Mouse (Mus musculus) heart, postnatal 36 days (tissue): ENCODE data around the gene Terf2. TPM values are rescaled to one million over a fixed set of nuclear protein-coding genes. Genes with fewer than 3 reads are reported as not detected.

Source experiments
- DNase-seq, 2 experiments: peaks; one replicate each; pipeline ENCODE4 v3.0.0; 2021 to 2022
- intact Hi-C: fragments of 180-260 bp; cut with DNase I; formaldehyde crosslinking; loops from one replicate; pipeline ENCODE4 v1.15.1; 2025
- total RNA-seq, 2 experiments: library from RNA; stranded (reverse); gene quantifications; 2 replicates each; pipeline ENCODE4 v1.2.3; 2021

Terf2 gene
- 10 to 100 TPM; 11.5 to 13.9 TPM for total RNA-seq

DNA sequence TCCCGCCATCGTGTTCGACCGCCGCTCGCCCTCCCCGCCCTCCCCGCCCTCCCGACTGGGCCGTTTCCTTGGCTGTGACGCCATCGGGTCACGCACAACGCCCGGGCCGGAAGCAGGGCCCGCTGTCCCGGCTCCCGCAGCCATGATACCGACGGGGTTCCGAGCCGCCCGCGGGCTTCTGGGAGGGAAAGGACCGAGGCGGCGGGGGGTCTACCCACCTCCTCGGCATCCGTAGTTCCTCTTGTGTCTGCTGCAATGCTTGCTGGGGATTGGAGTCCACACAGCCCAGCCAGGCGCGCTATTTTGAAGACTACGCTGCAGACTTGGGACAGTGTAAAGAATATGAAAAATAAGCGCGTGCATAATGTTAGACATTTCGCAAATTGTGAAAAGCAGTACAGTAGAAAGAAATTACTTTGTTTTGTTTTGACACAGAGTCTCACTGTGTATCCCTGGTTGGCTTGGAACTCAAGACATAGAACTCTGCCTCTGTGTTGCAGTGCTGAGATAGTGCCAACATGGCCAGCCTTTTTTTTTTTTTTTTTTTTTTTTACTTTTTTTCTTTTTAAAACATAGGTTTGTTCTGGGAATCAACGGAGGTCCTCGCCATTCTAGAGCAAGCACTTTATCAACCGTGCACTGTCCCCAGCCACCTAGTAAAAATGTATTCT lies at the start of gene Terf2:
TSS of gene Terf2 (minus strand) at position 182 of the 671 bp plus-strand sequence.
- intact Hi-C loops: loop anchor here (1.0 kb wide), 1 partner anchor 40 kb away; the partner anchor contains the start of genes Cog8 and Nip7
- peak; percentile 90 for DNase-seq

DNA sequence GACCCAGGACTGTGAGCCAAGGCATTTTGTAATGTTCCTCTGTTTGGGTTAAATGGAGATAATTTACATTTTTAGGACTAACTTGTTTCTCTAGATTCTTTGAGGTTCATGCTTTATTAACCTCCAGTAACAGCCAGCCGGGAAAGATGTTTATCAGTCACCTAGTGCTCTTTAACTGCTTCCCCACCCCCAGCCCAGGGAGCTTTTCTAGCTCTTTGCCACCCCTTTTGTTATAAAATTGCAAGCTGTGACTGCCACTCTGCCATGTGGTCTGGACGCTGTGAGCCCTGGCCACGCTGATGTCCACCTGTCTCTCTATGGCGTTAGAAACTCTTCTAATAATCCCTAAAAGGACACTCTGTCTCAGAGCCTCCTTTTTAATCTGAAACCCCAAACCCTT lies 47.2 kb upstream of the Terf2 start:
- intact Hi-C loops: no loop called here
- DNase-seq: no peak

DNA sequence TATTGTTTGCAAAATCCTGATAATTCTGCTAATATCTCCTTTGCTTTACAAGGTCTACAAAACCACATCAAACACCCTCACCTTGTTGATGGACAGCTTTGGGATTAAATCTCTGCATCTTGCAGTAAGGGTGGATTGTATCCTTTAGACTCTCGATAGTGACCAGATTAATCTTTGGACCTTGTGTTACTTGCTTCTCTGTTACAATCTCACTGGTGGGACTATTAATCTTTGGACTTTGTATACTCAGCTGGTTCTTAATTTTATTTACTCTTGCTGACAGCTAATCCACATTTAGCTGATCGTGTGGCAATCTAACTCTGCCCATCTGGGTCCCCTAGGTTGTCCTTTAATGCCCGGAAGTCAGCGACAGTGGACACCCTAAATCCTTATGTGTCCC lies 46.2 kb upstream of the Terf2 start:
- intact Hi-C loops: no loop called here
- DNase-seq: no peak

- peak; percentile 35 to 52 for DNase-seq
- intact Hi-C loops: no loop called here
Observed at GRCm38 (mm10) chr8:107139704-107140470, 43.5 kb upstream of the Terf2 start.

- intact Hi-C loops: no loop called here
Observed at GRCm38 (mm10) chr8:107138338-107138737, 42.0 kb upstream of the Terf2 start.

GRCm38 (mm10) chr8:107137591-107137990 lies 41.2 kb upstream of the Terf2 start:
- intact Hi-C loops: no loop called here
- no peak for DNase-seq

More at GRCm38 (mm10) chr8:107138338-107138737, 42.0 kb upstream of the Terf2 start:
- no peak for DNase-seq

- intact Hi-C loops: no loop called here
Observed at GRCm38 (mm10) chr8:107136003-107136612, 39.8 kb upstream of the Terf2 start.

DNA sequence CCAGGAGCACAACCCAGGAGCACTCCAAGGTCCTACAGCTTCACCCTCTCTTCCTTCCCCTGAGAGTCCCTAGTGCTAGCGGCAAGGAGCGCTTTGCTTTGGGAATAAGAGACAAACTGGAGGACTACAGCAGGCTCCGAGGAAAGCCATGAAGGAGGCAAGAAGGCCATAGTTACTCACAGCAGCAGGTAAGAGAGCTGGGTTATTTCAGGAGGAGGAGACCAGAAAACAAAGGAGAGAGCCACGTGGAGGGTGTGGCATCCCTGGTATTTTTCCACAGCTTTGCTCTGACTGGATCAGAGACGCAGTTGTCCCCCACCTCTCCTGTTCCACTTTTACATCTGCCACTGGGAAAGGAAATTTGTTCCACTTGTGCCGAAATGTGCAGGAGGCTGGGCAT lies 37.5 kb upstream of the Terf2 start:
- no peak for DNase-seq
- intact Hi-C loops: no loop called here

More at GRCm38 (mm10) chr8:107136003-107136612, 39.8 kb upstream of the Terf2 start:
- DNase-seq: no peak

DNA sequence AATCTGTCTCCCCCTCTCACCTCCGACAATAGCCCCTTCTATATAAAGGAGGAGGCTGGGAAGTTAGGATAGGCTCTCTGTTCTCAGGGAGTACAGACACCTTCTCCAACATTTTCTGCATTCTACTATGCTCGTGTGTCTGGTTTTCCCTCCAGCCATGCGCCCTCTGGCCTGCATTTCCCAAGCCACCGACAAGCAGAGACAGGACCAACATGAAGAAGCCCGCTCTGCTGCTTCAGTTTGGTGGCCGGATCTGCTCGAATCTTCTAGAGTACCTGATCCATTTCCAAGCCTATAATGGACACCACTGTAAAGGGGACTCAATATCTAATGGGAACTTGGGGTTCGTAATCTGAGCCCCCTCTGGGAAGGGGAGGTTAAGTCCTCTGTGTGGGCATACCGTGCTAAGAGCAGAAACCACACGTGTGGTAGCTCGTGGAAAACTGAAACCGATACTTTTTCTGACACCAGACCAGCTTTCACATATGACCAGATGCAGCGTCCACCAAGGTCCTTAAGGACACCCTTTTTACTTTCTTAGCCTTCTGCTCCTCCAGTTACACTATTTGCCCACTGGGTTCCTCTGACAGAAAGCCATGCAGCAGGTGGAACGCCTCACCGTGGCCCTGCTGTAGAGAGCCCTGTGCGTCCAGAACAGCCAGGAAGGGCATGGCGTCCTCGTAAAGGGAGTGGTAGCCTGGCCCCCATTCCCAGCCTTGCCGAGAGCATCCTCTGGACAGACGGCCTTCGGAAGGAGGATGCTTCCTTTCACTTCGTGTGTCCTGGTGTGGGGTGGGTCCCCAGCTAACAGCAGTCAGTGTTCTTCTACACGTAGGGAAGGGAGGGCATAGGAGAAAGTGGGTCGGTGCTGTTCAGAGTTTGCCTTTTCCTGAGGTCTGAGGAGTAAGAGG lies 36.5 kb upstream of the Terf2 start:
- intact Hi-C loops: no loop called here
- DNase-seq: no peak

DNA sequence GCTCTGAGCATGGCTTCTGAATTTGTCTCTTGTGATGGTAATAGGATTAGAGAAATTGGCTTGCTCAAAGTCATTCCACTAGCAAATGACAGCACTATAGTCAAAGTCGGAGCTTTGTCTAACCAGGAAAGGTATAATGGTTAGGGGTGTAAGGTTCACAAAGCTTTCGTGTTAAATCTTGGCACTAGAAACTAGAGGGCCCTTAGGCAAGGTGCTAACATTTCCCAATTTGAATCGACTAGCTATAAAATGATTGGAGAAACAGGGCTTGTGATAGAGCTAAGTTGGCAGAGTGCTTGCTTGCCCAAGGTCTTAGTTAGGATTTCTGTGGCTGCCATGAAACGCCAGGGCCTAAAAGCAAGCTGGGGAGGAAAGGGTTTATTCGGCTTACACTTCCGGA lies 33.7 kb upstream of the Terf2 start:
- intact Hi-C loops: no loop called here
- no peak for DNase-seq

DNA sequence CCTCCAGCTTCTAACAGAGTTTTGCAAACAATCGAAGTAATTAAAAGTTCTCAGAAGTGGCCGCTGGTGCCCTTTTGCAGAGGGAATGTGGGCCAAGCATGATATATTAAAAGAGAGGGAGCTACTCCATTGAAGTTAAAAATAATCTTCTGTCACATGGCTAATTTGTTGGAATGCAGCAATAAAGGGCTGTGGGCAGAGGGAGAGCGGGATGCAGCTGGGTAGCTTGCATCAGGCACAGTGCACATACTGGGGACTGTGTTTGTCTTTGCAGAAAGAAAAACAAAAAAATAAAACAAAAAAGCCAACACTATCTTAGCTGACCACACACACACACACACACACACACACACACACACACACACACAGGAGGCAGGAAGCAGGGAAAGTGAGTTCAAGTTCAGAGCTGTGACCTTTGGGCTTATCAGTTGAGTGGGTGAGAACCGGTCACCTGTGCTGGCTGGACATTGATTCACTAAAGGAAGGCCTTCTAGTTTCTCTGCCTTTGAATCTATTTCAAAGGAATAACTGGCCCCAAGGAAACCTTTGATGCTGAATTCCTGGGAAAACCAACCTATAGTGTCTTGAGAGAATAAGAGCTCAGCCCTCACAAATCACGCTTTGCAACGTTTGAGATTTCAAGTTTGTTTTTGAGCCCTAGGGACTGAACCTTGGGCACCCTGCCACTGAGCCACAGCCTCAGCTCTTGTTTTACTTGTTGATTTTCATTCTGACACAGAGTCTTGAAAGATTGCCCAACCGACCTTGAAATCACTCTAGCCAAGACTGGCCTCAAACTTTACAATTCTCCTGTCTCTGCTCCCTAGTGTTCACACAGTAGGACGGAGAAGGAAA lies 33.1 kb upstream of the Terf2 start:
- peak in 1 of 2 experiments; percentile 42 for DNase-seq
- intact Hi-C loops: no loop called here

DNA sequence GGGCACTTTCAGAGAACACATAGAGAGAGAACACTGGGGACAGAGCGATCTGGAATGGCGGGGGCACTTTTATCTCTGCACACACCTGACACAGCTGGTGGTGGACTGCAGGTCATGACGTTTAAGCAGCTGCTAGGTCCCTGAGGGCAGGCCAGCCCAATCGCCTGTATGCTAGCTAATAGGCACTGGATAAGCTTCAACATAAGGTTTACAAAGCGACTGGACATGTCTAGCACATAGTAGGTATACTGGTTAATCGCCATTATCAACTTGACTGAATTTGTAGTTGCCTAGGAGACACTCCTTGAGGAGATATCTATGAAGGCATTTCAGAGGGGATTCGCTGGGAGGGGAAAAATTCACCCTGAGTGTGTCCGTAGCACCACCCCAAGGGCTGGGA lies 28.0 kb upstream of the Terf2 start:
- intact Hi-C loops: no loop called here
- no peak for DNase-seq

- DNase-seq: no peak
- intact Hi-C loops: no loop called here
Observed at GRCm38 (mm10) chr8:107123063-107123614, 26.8 kb upstream of the Terf2 start.

- DNase-seq: no peak
- intact Hi-C loops: no loop called here
Observed at GRCm38 (mm10) chr8:107121681-107122291, 25.4 kb upstream of the Terf2 start.

GRCm38 (mm10) chr8:107120806-107121205 lies 24.5 kb upstream of the Terf2 start:
- intact Hi-C loops: no loop called here
- DNase-seq: no peak

GRCm38 (mm10) chr8:107119412-107119811 lies 23.1 kb upstream of the Terf2 start:
- no peak for DNase-seq
- intact Hi-C loops: loop anchor here (5.0 to 10.0 kb wide), 2 partner anchors 55 to 78 kb away; no protein-coding TSS in a partner anchor

DNA sequence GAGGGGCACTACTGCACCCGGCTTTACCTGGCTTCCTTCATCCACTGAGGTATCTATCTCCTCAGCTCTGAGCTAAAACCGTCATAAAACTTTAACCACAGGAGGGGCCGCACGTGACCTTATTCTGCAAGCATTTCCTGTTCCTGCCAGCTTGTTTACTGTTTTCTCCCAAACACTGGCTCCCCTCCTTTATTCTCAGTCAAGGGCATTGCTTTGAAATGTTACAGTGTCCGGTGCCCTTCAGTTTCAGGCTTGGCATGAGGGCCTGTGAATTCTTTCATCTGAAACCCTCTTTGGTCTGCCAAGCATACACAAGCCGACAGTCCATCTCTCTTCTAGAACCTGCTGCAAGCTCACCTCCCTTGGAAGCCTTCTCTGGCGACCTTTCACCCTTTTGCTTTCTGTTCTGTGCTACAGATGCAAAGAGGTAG lies 22.5 kb upstream of the Terf2 start:
- DNase-seq: no peak
- intact Hi-C loops: loop anchor here (5.0 to 10.0 kb wide), 2 partner anchors 56 to 78 kb away; no protein-coding TSS in a partner anchor

- intact Hi-C loops: loop anchor here (5.0 to 10.0 kb wide), 2 partner anchors 58 to 80 kb away; no protein-coding TSS in a partner anchor
- no peak for DNase-seq
Observed at GRCm38 (mm10) chr8:107117019-107117418, 20.7 kb upstream of the Terf2 start.
